Mouse (Mus musculus): Measurements from ENCODE around the gene Krt4. TPM values are rescaled to one million over a fixed set of nuclear protein-coding genes. Genes with fewer than 3 reads are reported as not detected.

Gene Krt4
- not detected for polyA plus RNA-seq (2012; fragmentation: generic; extraction: Trizol)

DNA sequence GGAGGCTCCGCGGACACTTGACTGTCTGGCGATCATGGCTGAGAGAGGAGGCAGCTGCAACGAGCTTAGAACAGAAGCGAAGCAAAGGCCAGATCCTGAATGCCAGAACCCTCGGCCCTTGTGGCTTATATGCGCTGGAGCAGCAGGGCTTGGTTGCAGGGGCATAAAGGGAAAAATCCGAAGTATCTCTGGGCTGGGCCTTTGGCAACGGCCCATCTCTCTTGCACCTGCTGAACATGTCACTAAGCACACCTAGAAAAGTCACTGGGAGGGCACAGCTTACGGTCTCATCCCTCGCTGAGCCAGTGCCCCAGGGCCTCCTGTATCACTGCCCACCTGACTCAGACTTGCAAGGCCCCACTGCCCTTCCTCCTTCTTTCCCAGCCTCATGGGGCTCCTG is at the start of gene Krt4:
Gene Krt4 (minus strand): TSS at position 101 of the 400 bp plus-strand sequence.

DNA sequence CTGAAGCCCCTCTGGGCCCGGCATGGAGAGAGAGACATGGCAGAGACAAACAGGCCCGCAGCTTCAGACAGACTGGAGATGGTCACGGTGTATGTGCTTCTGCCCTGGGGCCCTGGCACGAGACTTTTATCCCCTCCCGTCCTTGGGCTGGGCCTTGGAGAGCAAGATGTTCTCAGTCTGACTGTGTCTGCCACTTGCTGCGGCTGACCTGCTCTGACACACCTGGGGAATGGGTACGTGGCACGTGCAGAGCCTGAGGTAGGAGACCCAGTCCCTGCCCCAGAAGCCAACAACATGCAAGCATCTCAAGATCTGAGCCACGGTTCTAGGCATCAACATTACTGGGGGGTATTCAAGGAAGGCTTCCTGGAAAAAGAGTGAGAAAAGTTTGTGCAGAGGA is 29.7 kb upstream of the Krt4 start, which contains the start of gene Krt78:
Gene Krt78 (minus strand): TSS at position 101 of the 400 bp plus-strand sequence.

DNA sequence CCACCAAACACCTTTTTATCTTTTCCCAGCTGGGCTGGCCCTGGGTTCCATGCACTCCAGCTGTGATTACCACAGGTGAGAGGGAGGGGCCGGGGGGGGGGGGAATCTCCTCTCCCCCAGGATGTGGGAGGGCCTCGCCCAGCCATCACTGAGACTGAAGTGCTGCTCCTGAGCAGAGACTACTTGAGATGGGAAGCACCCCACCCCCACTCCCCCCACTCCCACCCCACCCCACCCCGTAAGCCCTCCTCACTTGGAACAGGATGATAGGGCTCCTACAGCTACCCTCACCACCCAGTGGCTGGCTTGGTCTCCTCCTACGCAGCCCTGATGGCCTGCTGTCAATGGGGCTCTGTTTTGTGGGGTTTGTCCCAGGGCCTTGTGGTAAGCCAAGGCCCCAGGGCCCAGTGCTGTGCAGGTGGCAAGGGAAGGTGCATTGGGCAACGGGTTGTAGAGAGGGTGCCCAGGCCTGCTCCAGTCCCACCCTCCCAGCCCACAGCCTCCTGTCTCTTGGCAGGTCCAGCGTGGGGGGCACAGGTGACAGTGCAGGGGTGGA is 15.8 kb upstream of the Krt4 start, which contains the start of gene Krt79:
Gene Krt79 (minus strand): TSS at position 51 of the 556 bp plus-strand sequence.

DNA sequence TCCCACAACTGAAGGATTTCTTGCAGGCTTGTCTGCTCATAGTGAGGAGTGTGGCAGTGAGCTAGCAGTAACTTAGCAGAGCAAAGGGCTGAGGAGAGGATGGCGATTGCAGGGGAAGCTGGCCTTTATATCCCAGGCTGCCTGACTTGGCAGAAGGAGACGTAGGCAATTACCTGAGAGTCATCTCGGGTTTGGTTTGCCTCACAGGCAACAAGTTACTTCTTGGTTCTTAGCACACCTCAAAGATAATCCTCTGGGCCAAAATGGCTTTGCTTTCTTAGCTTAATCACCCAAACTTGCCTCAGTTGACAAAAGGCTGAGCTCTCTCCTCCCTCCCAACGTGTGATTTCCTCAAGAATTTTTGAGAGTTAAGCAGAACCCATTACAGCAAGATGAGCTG is 31.7 kb downstream of the Krt4 start, which contains the start of gene Krt76:
Gene Krt76 (minus strand): TSS at position 101 of the 400 bp plus-strand sequence.

DNA sequence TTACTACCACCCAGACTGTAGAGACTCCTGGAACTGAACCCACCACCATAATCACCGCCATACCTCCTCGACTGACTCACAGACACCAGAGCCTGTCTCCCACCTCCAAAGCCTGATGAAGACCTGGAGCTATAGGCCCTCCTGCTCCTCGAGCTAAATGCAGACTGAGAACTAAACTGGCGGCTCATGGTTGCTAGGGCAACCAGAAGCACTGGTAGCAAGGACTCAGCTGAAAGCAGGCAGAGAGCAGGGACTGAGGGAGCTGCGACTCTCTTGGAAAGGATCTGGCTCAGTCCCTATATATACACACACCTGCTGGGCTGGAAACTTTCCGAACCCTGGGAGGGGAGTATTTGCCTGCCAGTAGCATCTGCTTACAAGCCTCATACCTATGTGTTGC is 55.1 kb downstream of the Krt4 start, which contains the start of gene Krt77:
Gene Krt77 (minus strand): TSS at position 275 of the 400 bp plus-strand sequence.

Other genes with a start within 250 kb of the Krt4 start
- not detected for gene Krt6b, start 244.4 kb downstream of the Krt4 start, polyA plus RNA-seq (2012; fragmentation: generic; extraction: Trizol)
- not detected for gene Krt6a, start 230.4 kb downstream of the Krt4 start, polyA plus RNA-seq (2012; fragmentation: generic; extraction: Trizol)
- gene Krt5, start 211.8 kb downstream of the Krt4 start, polyA plus RNA-seq (2012; fragmentation: generic; extraction: Trizol): under 1 TPM in 1 of 2 experiments, not detected in 1; 0.05 TPM
- not detected for gene Krt71, start 181.6 kb downstream of the Krt4 start, polyA plus RNA-seq (2012; fragmentation: generic; extraction: Trizol)
- not detected for gene Krt72, start 138.3 kb downstream of the Krt4 start, polyA plus RNA-seq (2012; fragmentation: generic; extraction: Trizol)
- gene Krt73, start 122.4 kb downstream of the Krt4 start, polyA plus RNA-seq (2012; fragmentation: generic; extraction: Trizol): not detected
- not detected for gene Krt2, start 106.6 kb downstream of the Krt4 start, polyA plus RNA-seq (2012; fragmentation: generic; extraction: Trizol)
- not detected for gene Krt1, start 73.9 kb downstream of the Krt4 start, polyA plus RNA-seq (2012; fragmentation: generic; extraction: Trizol)
- gene Krt77, start 55.0 kb downstream of the Krt4 start, polyA plus RNA-seq (2012; fragmentation: generic; extraction: Trizol): not detected
- gene Krt76, start 31.8 kb downstream of the Krt4 start, polyA plus RNA-seq (2012; fragmentation: generic; extraction: Trizol): under 1 TPM in 1 of 2 experiments, not detected in 1; 0.01 TPM
- gene Krt79, start 15.6 kb upstream of the Krt4 start, polyA plus RNA-seq (2012; fragmentation: generic; extraction: Trizol): not detected
- under 1 TPM; 0.01 to 0.05 TPM for gene Krt78, start 29.6 kb upstream of the Krt4 start, polyA plus RNA-seq (2012; fragmentation: generic; extraction: Trizol)
- gene Krt8, start 79.7 kb upstream of the Krt4 start, polyA plus RNA-seq (2012; fragmentation: generic; extraction: Trizol): under 1 TPM; 0.39 to 0.44 TPM
- gene Krt18, start 103.4 kb upstream of the Krt4 start, polyA plus RNA-seq (2012; fragmentation: generic; extraction: Trizol): under 1 TPM in 1 of 2 experiments, not detected in 1; 0.02 TPM
- 100 to 1,000 TPM; 147 to 289 TPM for gene Eif4b, start 149.0 kb upstream of the Krt4 start, polyA plus RNA-seq (2012; fragmentation: generic; extraction: Trizol)
- gene Tns2, start 175.7 kb upstream of the Krt4 start, polyA plus RNA-seq (2012; fragmentation: generic; extraction: Trizol): 100 to 1,000 TPM; 101 to 364 TPM
- gene Spryd3, start 211.5 kb upstream of the Krt4 start, polyA plus RNA-seq (2012; fragmentation: generic; extraction: Trizol): 10 to 100 TPM; 36.8 to 50.9 TPM
- 10 to 100 TPM; 11.1 to 12.6 TPM for gene Igfbp6, start 219.6 kb upstream of the Krt4 start, polyA plus RNA-seq (2012; fragmentation: generic; extraction: Trizol)
- gene Soat2, start 225.8 kb upstream of the Krt4 start, polyA plus RNA-seq (2012; fragmentation: generic; extraction: Trizol): under 1 TPM; 0.05 to 0.31 TPM

Data from C3H10T1/2 (cell line).